Mouse (Mus musculus) inflammation-experienced regulatory T-cells, adult 6 months (primary cell): Measurements from ENCODE around the gene Map2k5. TPM values are rescaled to one million over a fixed set of nuclear protein-coding genes. Genes with fewer than 3 reads are reported as not detected.

ENCODE experiments used
- ATAC-seq: one replicate; pipeline ENCODE4 v1.8.0; 2017
- polyA plus RNA-seq, 3 experiments: library from polyadenylated mRNA; unstranded; fragments of 100-300 nt; shearing (Covaris generic); gene quantifications; one replicate each; pipeline ENCODE4 v1.2.1; 2017

The Map2k5 gene
- polyA plus RNA-seq, 3 experiments from 2014 or later = 7.5 to 10.1 (median 9.0) TPM

DNA sequence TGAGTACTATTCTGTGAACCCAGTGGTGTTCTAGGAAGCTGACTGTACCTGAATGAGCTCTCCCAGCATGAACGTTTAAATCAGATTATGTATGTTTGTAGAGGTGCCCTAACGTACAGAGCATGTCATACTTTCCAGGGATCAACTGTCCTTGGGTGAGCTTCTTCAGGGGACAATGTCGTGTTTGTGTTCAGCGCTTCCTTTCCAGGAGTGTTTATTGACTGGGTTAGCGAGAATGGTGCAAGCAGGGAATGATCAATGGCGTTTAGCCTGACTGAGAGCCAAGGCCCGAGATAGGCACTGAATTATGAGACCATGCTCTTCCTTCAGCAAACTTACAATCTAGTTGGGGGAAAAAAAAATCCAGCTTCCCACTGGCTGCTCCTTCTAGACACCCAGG lies 193.8 kb downstream of the Map2k5 start:
- ATAC-seq = no peak

DNA sequence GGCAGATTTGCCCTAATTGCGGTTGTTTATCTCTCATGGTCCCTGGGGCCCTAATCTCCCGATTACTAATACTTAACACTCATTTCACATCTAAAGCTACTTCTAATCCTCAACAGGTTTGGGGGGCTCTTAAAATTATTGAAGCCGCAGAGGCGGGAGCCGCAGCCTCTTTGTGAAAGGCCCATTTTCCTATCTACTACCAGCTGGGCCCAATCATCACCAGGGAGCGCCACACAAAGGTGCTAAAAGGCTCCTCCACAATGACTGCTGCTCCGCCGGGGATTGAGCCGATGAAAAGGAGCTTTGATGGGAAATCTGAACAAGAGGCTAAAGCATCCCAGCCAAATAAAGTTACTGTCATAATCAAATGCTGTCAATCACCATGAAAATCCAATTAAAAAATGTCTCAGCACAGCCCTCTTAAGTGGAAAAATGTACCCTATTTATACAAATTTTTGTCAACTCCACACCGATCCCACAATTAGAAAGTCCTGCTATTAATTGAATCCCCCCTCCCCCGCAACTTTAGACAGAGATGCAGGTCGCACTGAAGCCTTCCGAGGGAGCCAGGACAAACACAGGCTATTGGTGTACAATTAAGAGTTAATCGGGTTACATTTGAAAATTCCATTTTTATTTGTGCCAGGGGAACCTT lies 195.3 kb downstream of the Map2k5 start:
- ATAC-seq = no peak

DNA sequence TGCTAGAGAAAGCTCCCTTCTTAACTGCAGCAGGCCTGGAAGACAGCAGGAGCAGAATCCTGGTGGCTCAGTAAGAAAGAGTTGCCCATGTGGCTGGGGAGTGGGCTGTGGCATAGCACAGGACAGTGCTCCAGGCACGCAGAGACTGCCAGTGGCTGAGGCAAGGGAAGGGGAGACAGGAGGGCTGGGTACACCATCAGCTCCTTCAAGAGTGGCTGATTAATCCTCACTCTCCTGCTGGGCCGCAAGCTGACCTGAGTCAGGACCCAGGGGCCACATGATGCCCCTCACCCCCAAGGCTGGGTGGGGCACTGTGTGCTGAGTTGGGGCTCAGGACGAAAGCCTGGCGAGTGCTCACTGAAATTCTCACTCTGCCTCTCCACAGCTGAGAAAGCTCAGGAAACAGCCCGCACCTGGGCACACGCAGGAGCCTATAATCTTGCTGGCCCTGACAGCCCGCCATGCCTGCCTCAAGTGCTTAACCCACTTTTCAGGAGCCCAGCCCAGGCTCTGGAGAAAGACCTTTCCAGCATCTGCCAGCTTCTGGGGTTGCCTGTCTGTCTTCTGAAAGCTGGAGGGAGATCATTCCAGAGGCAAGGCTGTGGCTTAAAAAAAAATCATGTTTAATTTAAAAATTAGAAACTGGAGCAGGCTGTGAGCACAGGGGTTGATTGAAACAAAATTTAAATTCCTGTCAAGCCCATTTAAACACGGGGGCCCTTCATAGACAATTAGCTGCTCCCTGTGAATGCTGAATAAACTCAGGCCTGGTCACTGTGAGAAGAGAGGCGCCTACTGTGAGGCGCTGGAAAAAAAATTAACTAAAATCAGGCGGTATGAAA lies 196.1 kb downstream of the Map2k5 start:
- ATAC-seq = no peak

GRCm38 (mm10) chr9:63178296-63178695 lies 199.4 kb downstream of the Map2k5 start:
- no peak for ATAC-seq

- no peak for ATAC-seq
Observed at GRCm38 (mm10) chr9:63174001-63174721, 203.5 kb downstream of the Map2k5 start.

- ATAC-seq = no peak
Observed at GRCm38 (mm10) chr9:63171951-63172350, 205.8 kb downstream of the Map2k5 start.

GRCm38 (mm10) chr9:63169127-63169526 lies 208.6 kb downstream of the Map2k5 start:
- no peak for ATAC-seq

DNA sequence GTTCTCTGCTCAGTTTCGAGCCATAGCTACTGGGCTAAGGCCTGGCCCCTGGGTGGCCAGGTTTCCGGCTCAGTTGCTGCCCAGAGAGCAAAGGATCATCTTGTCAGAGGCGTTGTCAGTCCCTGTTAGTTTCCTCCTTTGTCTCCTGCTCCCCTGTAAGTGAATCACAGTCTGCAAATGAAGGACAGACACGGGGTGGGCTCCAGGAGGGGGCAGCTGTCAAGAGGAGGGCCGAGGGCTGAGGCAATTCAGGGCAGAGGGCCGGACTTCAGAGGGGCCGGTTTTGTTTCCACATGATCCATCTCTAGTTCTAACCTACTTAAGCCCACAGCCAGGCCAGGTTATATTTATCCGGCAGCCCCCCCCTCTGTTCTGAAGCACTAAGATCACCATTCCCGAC lies 212.6 kb downstream of the Map2k5 start:
- no peak for ATAC-seq

DNA sequence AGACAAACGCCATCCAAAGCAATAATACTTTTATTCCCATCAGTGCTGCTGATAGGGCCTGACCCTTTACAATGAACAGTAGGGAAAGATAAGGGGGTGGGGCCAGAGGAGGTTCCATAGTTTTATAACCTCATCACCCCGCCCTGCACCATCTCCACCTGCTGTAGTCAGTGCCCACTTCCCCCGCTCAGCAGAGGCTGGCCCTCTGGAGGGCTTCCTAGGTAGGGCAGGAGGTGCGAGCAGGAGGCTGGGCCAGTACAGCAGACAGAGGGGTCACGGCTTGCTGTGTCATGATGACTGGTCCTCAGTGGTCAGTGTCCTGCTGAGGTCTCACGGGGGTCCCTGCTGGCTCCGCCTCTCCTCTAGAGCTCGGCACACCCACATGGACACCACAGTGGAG lies 213.9 kb downstream of the Map2k5 start:
- ATAC-seq = no peak

- no peak for ATAC-seq
Observed at GRCm38 (mm10) chr9:63151949-63152348, 225.8 kb downstream of the Map2k5 start.

- ATAC-seq = no peak
Observed at GRCm38 (mm10) chr9:63151072-63151870, 226.4 kb downstream of the Map2k5 start.

DNA sequence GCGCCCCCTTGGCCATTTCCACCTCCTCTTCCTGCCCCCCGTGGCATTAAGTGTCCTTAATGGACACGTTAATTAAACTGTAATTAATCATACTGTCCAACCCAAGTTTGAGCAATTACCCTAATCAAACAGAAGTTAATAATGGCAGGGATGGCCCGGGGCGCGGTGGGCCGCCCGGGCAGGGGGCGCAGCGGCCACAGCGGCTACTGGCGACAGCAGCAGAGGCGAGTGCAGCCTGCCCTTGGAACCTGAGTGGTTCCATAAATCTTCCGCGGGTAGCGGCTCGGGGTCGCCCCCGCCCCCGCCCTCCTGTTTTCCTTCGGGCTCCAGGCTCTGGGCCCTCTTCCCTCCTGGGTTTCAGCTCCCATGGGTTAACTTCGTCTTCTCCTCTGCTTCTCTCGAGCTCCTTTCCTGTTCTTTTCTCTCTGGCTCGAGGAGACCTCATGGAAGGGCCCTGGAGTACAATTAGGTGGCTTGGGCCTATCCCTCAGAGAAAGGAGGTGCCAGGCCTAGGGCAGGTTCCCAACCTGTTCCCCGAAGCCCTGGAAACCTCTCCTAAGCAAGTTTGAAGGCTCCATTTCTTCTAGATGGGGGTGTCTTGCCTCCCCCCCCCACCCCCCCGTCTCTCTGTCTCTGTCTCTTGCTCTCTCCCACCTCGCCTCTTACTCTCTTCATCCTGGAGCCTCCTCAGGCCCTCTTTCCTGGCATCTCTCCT lies 227.5 kb downstream of the Map2k5 start:
- no peak for ATAC-seq

DNA sequence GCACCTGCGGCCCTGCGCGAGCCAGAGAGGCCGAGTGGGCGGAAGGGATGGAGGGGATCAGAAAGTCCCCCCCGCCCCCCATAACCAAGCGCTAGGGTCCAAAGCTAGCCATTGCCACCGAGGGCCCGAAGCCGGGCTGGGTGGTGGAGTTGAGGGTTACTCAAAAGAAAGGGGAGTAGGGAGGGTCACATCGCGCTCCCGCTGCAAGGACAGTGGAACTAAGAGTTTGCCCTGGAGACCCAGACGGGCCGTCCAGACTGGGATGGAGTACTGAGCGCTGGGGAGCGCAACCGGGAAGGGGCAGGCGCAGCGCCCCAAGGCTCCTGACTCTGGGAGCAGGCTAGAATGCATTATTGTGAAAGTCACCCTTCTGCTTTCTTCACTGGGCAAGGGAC lies 228.3 kb downstream of the Map2k5 start:
- no peak for ATAC-seq

GRCm38 (mm10) chr9:63148410-63149371 lies 229.0 kb downstream of the Map2k5 start, which contains the start of gene Skor1:
Gene Skor1 (minus strand): TSS chr9:63148961.
- ATAC-seq = no peak

DNA sequence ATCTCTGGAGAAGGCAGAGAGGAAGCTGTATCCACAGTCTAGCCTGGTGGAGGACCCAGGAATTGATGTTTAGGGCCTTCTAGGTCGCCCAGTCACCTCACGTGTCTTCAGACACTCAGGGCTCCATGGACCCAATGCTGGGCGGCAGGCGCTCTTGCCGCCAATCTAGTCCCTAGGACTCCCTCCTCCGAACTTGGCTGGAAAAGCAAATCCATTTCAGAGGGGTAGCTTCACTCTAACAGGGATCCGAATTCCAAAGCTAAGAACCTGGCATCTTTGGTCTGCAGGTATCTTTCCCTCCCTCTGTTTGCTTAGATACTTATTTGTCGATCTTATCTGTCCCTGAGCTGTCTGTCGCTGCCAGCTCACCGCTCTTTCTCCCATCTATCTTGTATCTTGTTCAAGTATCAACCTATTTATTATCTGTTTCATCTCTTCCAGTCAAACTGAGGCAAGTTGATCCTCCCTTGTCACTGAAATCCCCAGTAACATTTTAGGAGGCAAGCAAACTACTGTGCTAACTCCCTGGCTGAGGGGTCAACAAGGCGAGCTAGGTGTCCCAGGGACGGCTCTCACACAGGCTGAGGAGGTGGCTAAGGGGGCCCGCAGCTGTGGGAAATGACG lies 229.8 kb downstream of the Map2k5 start:
- ATAC-seq = no peak

DNA sequence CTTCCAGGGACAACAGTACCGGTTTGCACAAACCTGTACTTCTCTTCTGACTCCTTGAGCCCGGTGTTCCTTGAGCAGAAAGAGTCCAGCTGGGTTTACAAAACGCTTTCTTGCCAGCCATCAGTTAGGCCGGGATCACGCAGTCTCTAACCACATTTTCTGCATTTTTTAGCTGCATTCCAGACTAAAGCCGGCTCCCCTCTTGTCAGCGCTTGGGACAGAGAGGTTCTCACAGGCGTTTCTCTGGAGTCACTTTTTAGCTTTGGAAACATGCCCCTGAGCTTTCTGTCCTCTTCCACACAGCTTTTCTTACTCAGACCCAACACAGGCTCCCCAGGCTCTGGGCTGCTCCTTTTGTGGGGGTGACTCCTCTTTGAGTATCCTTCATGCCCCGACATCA lies 230.4 kb downstream of the Map2k5 start:
- no peak for ATAC-seq

DNA sequence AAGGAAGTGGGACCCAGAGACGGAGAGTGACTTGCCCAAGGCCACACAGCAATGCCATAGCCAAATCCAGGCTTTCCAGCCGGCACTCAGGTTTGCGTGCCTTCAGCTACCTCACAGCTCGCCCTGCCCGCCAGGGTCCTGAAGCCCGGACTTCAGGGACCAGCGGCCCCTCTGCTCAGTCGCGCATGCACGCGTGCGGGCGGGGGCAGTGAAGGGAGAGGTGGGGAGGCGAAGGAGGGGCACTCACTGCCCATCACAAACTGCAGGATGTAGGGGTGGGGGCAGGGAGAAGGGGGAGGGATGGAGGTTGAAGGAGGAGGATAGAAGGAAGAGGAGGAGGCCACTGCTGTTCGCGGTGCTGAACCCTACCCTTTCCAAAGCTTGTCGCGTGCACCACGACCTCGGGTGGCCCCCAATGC lies 230.8 kb downstream of the Map2k5 start:
- ATAC-seq = no peak

DNA sequence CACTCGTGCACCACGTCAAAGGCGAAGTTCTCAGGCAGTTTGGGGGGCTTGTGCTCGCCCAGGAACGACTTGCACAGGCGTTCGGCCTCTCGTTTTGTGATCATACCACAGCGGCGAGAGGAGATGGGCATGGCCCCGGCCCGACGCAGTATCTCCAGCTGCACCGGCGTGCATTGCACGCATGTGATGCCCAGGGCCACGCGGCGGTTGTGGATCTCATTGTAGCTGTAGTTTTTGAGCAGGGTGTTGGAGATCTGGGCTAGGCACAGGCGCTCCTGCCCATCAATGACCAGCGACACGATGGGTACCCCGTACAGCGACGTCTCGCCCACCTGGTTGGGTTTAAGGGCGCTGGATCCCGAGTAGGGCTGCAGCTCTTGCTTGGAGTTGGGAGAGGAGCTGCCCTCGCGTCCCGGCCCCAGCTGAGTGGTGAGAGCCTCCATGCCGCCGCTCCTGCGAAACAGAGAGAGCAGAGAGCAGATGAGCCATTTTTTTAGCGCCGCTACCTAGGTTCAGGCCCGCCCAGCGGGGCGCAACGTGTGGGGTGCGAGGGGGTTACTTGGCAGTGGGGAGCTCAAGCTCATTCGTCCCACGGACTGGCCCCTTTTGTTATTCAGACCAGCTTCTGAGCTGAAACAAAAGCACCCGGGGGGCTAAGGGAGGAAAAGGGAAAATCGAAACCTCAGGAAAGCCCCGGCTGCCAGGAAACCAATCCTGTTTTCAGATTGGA lies 231.4 kb downstream of the Map2k5 start:
- no peak for ATAC-seq
